Mouse (Mus musculus): ENCODE results near the gene Tle3.
A peak's percentile ranks its signal among the peaks of the same experiment; 100 is the strongest.

The Tle3 gene

GRCm38 (mm10) chr9:61371755-61372509 lies at the start of gene Tle3:
Gene Tle3, plus strand, starts transcription at chr9:61372366.
- DNase-seq (ENCODE audit: low spot score in 2 of 2) = peak; percentile 96 to 99

GRCm38 (mm10) chr9:61323221-61323620 lies 48.9 kb upstream of the Tle3 start:
- no peak for DNase-seq (ENCODE audit: low spot score in 2 of 2)

- DNase-seq (ENCODE audit: low spot score in 2 of 2) = no peak
Measured at GRCm38 (mm10) chr9:61323879-61324278, 48.3 kb upstream of the Tle3 start.

- no peak for DNase-seq (ENCODE audit: low spot score in 2 of 2)
Measured at GRCm38 (mm10) chr9:61324354-61324753, 47.8 kb upstream of the Tle3 start.

GRCm38 (mm10) chr9:61325012-61325411 lies 47.2 kb upstream of the Tle3 start:
- no peak for DNase-seq (ENCODE audit: low spot score in 2 of 2)

GRCm38 (mm10) chr9:61325931-61326351 lies 46.2 kb upstream of the Tle3 start:
- DNase-seq (ENCODE audit: low spot score in 2 of 2) = no peak

- no peak for DNase-seq (ENCODE audit: low spot score in 2 of 2)
Measured at GRCm38 (mm10) chr9:61326922-61327321, 45.2 kb upstream of the Tle3 start.

- no peak for DNase-seq (ENCODE audit: low spot score in 2 of 2)
Measured at GRCm38 (mm10) chr9:61328173-61328572, 44.0 kb upstream of the Tle3 start.

GRCm38 (mm10) chr9:61330747-61331146 lies 41.4 kb upstream of the Tle3 start:
- DNase-seq (ENCODE audit: low spot score in 2 of 2) = no peak

GRCm38 (mm10) chr9:61332226-61332936 lies 39.8 kb upstream of the Tle3 start:
- DNase-seq (ENCODE audit: low spot score in 2 of 2) = no peak

- DNase-seq (ENCODE audit: low spot score in 2 of 2) = no peak
Measured at GRCm38 (mm10) chr9:61336179-61336578, 36.0 kb upstream of the Tle3 start.

- no peak for DNase-seq (ENCODE audit: low spot score in 2 of 2)
Measured at GRCm38 (mm10) chr9:61336591-61337587, 35.3 kb upstream of the Tle3 start.

- DNase-seq (ENCODE audit: low spot score in 2 of 2) = no peak
Measured at GRCm38 (mm10) chr9:61337665-61338064, 34.5 kb upstream of the Tle3 start.

- no peak for DNase-seq (ENCODE audit: low spot score in 2 of 2)
Measured at GRCm38 (mm10) chr9:61339311-61339710, 32.9 kb upstream of the Tle3 start.

GRCm38 (mm10) chr9:61340333-61340732 lies 31.8 kb upstream of the Tle3 start:
- DNase-seq (ENCODE audit: low spot score in 2 of 2) = no peak

- DNase-seq (ENCODE audit: low spot score in 2 of 2) = no peak
Measured at GRCm38 (mm10) chr9:61342297-61342696, 29.9 kb upstream of the Tle3 start.

- no peak for DNase-seq (ENCODE audit: low spot score in 2 of 2)
Measured at GRCm38 (mm10) chr9:61344684-61345083, 27.5 kb upstream of the Tle3 start.

- DNase-seq (ENCODE audit: low spot score in 2 of 2) = no peak
Measured at GRCm38 (mm10) chr9:61347011-61347410, 25.2 kb upstream of the Tle3 start.

- DNase-seq (ENCODE audit: low spot score in 2 of 2) = no peak
Measured at GRCm38 (mm10) chr9:61348036-61348435, 24.1 kb upstream of the Tle3 start.

- no peak for DNase-seq (ENCODE audit: low spot score in 2 of 2)
Measured at GRCm38 (mm10) chr9:61348616-61349015, 23.6 kb upstream of the Tle3 start.

GRCm38 (mm10) chr9:61349697-61350096 lies 22.5 kb upstream of the Tle3 start:
- peak in 1 of 2 experiments; percentile 8 for DNase-seq (ENCODE audit: low spot score in 2 of 2)

GRCm38 (mm10) chr9:61351164-61351563 lies 21.0 kb upstream of the Tle3 start:
- peak in 1 of 2 experiments; percentile 17 for DNase-seq (ENCODE audit: low spot score in 2 of 2)

All from left cerebral cortex, adult 9 months (tissue).